Mouse (Mus musculus): ENCODE data around the gene Ep400.

The Ep400 gene

GRCm38 (mm10) chr5:110770448-110771158, at the start of gene Ep400:
Ep400 (minus strand) TSS chr5:110770717.
- DNase-seq (ENCODE audit: low read depth, low spot score), result peak; percentile 100

DNA sequence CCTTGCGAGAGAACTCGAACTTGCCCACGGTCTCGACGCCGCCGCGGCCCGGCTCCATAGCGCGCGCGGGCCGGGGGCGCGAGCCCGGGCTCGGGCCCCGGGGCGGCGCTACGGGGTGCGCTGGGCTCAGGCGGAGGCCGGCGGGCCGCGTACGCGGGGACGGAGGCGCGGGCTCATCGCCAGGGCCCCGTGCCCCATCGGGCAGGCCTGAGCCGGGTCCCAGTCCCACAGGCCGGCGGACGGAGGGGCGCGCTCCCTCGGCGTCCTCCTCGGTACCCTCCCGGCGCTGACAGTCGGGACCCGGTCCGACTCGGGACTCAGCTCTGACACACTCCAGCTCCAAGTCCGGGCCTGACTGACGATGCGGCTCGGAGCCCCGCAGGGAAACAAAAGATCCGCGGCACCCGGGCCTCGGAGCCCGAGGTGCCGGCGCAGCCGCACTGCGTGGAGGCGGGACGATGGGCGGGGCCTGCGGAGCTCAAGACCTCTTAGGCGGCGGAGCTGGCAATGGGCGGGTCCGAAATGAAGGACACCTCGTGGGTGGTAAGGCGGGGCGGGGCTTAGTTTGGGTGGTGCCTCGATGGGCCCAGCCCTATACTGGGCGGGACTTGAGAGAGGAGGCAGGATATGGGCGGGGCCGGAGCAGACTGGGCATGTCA, 39.3 kb upstream of the Ep400 start, which contains the start of gene Ulk1:
Ulk1 (minus strand) TSS at position 431 of the 659 bp plus-strand sequence.
- peak; percentile 99 for DNase-seq (ENCODE audit: low read depth, low spot score)

DNA sequence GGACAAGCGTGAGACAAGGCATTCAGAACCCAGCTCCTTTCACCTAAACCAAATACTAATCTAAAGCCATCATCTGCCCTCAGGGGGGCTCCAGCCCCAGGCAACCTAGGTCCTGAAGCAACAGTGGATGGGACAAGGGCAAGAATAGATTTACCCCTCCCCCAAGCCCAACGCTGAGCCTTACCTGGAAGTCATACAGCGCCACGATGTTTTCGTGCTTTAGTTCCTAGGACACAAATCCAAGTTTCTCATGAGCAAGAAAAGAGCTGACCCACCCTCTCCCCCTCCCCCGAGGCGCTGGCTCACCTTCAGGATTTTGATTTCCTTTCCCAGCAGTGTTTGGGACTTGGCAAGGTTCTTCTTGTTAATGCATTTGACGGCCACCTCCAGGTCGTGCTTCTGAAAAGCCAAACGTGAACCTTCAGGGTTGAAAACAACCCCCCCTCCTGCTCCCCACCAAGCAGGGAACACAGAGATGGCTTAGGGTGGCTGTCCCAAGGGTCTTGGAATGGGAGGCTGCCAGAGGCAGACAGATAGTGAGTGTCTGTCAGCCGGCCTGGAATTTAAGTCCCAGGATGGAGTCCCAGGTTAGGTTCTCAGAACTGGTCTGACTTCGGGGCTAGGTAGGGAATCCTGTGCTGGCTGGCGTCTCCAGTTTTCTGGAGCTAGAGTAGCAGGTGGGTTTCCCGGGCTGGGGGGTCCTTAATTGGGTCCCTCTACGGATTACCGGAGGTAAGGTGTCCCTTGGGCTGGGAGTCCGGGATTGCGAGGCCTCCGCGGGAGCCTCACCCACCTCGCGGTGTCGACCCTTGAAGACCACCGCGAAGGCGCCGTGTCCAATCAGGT, 38.5 kb upstream of the Ep400 start:
- DNase-seq (ENCODE audit: low read depth, low spot score), result no peak

DNA sequence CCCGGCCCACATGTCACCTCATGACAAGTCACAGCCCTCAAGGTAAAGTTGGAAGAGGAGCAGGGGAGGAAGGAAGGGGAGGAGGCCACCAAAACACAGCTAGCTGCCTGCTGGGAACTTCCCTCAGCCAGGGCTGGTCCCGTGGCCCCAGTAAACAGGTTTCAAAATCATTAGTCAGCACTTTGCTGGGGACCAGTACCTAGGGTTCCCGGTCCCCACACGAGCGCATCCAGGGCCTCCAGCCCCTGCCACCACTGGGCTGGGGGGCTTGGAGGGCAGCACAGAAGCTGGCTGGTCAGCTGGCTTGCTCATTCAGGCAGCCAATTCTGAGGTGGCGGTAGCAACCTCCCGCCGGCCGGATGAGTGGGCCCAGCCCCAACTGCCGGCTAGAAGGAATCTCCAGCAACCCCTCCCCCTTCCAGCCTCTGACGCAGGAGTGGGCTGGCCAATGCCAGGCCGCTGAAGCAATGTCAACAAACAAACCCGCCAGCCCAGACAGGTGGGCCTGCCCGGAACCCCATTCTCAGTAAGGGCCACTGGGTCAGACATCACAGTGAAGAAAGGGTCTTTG, 37.6 kb upstream of the Ep400 start:
- DNase-seq (ENCODE audit: low read depth, low spot score), result peak; percentile 82

GRCm38 (mm10) chr5:110807453-110807852, 36.9 kb upstream of the Ep400 start:
- no peak for DNase-seq (ENCODE audit: low read depth, low spot score)

DNA sequence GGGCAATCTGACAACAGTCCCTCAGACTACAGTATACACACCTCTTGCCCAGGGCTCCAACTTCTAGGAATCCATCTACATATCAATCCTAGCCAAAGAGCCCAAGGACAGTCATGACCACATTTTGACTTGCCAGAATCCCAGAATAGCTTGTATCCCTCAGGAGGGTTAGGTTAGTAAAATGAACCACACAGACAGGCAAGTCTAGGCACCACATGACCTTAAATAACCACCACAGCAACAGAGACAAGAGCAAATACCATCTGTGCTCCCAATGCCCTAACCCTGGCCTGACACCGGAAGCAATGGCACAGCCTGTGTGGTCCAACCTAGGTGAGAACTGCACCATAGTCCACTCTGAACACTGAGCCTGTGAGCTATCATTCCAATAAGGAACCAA, 36.2 kb upstream of the Ep400 start:
- DNase-seq (ENCODE audit: low read depth, low spot score), result peak; percentile 69

DNA sequence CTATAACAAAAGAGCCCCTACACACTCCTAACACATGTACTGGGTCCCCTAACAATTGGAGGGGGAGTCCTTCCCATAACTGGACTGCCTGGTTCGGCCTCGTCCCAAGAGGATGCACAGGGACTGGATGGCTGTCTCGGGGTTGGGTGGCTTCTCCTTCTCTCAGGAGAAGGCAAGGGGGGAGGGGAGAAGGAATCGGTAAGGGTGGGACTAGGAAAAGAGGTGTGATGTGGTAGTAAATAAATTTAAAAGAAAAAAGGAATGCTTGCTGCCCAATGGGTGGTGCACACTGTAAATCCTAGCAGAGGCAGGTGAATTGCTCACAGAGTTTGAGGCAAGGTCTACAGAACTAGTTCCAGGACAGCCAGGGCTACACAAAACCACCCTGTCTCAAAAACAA, 35.6 kb upstream of the Ep400 start:
- no peak for DNase-seq (ENCODE audit: low read depth, low spot score)

GRCm38 (mm10) chr5:110804012-110804743, 33.7 kb upstream of the Ep400 start:
- DNase-seq (ENCODE audit: low read depth, low spot score), result no peak

DNA sequence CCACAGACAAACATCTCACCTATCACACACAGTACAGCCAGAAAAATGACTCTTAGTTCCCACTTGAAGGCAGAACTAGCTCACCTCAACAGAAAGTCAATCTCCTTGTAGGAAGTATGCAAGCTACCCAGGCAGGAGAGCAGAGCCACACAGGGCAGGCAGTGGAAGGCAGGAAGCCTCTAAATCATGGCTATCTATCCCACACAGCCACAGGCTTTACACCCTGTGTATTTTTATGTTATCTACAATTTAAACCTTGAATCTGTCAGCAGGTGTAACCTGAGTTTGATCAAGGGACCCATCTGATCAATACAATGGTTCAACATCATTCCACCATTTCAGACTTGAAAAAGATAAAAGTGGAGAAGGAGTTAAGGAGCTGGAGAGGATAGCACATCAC, 32.3 kb upstream of the Ep400 start:
- no peak for DNase-seq (ENCODE audit: low read depth, low spot score)

GRCm38 (mm10) chr5:110802186-110802585, 31.7 kb upstream of the Ep400 start:
- peak; percentile 32 for DNase-seq (ENCODE audit: low read depth, low spot score)

DNA sequence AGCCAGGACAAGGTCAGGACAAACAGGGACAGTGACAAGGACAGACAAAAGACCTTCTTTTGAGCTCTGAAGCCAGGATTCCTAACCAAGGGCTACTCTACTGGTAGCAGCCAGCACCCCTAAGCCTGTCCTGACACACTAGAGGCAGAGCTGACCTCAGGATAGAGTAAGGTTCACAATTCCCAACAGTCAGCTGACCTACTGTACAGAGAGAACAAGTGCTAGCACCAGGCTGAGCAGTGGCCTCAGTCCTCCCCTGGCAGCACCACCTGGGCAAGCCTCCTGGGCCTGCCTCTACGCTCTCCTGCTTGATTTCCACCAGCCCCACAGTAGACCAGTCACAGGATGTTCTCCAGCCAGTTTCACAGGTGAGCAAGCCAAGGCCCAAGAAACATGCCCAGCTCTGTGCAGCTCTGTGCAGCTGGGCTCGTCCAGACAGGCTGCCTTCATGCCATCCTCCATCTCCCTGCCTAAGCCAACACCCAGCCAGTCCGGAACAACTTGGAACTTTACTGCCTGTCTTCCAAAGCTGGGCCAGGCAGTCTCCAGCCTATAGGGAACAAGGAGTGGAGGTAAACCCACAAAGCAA, 30.6 kb upstream of the Ep400 start:
- no peak for DNase-seq (ENCODE audit: low read depth, low spot score)

DNA sequence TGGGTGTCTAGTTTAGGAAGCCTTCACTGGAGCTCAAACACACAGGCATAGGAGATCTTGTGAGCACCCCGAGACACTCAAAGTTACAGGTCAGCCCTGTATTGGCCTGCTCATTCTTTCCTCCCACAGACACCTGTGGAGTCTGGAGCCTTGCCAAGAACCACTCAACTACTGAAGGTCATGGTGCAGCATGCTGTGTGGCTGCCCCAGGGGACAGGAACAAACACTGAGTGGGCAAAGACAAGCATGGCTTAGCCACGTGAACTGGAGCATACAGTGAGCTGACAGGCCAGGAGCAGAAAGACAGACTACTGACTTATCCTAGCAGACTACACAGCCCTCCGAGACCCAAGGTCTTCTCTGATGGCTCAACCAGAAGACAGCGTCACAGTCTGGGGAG, 27.2 kb upstream of the Ep400 start:
- no peak for DNase-seq (ENCODE audit: low read depth, low spot score)

DNA sequence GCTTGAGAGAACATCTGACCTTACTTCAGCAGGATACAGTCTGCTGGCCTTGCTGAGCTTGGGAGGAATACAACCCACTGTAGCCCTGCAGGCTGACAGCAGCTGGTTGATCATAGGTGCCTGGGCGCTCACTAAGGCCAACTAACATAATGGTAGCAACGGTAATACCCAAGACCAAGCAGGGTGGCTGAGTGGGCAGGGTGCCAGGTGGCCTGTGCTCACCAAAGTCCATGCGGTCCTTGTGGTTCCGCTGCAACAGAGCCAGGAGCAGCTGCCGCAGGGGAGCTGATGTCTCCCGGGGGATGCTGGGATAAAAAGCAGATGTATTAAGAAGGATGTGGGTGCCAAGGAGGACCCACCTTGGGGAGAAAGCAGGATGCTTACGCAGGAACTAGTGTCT, 23.8 kb upstream of the Ep400 start:
- DNase-seq (ENCODE audit: low read depth, low spot score), result no peak

DNA sequence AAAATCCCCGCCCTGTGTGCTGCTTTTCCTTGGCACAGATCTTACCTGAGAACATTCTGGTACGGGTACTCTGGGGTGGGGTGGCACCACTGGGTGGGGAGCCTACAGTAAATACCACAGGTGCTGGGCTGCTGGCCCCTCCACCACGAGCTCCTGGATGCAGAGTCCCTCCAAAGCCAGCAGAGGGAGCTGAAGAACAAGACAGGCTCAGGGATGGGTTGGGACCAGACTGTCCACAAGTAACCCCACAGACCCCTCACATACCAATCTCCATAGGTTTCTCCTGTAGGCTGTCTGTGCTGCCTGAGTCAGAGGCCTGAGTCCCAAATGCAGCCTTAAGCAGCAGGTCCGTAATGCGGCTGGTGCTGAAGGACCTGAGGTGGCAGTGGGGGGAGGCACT, 18.2 kb upstream of the Ep400 start:
- DNase-seq (ENCODE audit: low read depth, low spot score), result no peak

DNA sequence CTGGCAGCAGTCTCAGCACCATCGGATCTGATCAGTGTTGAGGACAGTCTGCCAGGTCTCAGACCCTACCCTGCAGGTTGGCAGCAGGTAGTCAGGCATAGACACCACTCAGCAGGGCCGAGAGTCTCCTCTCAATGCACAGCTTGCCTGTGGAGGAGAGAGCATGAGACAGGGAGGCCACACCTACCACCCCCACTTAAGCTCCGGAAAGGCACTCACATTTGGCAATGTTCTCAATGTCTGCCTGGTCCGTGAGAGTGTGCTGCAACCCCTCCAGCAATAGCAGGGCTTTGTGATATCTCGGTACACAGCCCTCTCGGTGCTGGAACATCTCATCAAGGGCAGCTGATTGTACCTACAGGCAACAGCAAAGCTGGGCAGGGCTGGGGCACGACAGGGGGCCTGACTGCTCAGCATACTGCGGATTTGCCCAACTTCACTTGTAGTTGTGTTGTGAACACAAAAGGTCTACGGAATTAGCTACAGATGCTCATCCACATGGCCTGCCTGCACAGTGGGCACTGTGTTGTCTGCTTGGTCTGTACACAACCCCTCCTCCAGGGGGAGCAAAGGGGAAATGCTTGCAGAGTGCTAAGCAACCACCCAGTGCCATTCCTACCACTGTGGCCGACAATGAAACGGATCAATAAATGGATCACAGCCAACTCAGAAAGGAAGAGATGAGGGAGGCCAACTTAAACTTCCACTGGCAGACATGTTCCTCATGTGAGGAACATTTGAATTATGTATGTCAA, 15.7 kb upstream of the Ep400 start:
- DNase-seq (ENCODE audit: low read depth, low spot score), result no peak

DNA sequence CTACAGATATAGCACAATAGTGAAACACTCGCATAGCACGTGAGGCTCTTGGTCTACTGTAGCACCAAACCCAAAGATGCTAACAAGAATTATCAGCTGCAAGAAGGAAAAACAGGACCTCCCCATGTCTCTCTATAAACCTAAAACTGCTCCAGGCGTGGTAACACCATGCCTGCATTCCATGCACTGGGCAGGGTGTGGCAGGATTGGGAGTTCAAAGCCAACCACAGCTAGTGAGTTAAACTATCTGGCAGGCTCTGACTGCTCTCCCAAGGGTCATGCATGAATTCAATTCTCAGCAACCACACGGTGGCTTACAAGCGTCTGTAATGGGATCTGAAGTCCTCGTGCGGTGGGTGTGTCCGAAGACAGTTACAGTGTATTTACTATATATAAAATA, 12.6 kb upstream of the Ep400 start:
- no peak for DNase-seq (ENCODE audit: low read depth, low spot score)

DNA sequence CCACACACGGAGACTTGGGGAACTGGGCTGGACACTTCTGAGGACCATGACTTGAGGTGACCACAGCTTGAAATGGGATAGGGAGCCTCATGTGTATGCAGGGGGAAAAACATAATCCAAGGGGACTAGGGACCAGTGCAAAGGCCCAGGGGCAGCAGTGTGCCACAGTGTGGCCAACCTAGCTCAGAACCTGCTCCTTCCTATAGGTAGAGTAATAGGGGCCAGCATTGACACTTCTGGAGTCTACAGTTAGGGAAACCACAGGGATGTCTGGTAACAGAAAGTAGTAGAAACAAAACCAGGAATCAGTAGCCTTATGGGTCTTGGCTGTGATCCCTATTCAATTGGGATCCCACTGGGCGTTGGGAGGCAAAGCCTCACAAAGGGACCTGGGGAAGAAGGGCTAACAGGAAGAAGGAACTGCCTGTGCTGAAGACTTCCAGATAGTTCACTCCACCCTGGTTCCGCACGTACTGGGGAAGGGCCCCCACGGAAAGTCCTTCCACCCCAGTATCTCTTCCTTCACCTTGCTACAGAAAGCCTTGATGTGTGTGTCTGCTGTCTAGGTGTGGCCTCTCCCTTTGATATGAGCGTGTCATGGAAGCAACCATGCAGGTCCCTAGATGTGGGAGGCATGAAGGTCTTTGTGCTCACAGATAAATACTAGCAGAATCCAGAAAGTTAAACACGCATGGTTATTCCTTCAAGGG, 11.2 kb upstream of the Ep400 start:
- DNase-seq (ENCODE audit: low read depth, low spot score), result no peak

GRCm38 (mm10) chr5:110780761-110781528, 10.4 kb upstream of the Ep400 start:
- DNase-seq (ENCODE audit: low read depth, low spot score), result no peak
